ENCODE assay signal across 16 mouse cellular contexts in genomic region chr1:156972391-156972790, GRCm38 (mm10).
"Had no signal": no experiment of that assay in that cellular context is flagged by ENCODE, and none has a peak within 500 bp of the region (broad histone marks: within the 10 kb centered on the region; RNA-seq: fewer than 3 reads in every experiment).

No protein-coding gene starts in this region.

- DNase-seq: lung, adult 18-20 months; lung, embryonic 14.5 days; lung, postnatal 10 days; lung, postnatal 4 days; midbrain, embryonic 14.5 days; right cerebral cortex, postnatal 14 days; thymus, adult 2 months; thymus, postnatal 25 days; thymus, postnatal 4 days had no signal

- H3K36me3 ChIP-seq: liver, embryonic 12.5 days; liver, embryonic 15.5 days; midbrain, embryonic 10.5 days; midbrain, embryonic 12.5 days; neural tube, embryonic 12.5 days had no signal

- H3K27me3 ChIP-seq: liver, embryonic 12.5 days; liver, embryonic 15.5 days; megakaryocyte, embryonic 14.5 days; midbrain, embryonic 12.5 days; neural tube, embryonic 12.5 days had no signal

- H3K9me3 ChIP-seq: liver, embryonic 12.5 days; liver, embryonic 15.5 days; megakaryocyte, embryonic 14.5 days; midbrain, embryonic 10.5 days; midbrain, embryonic 12.5 days; neural tube, embryonic 12.5 days had no signal

- H3K4me3 ChIP-seq: liver, embryonic 12.5 days; liver, embryonic 15.5 days; megakaryocyte, embryonic 14.5 days; midbrain, embryonic 10.5 days; midbrain, embryonic 12.5 days; neural tube, embryonic 12.5 days had no signal

- ATAC-seq: liver, embryonic 12.5 days; midbrain, embryonic 16.5 days had no signal

- H3K4me1 ChIP-seq: midbrain, embryonic 10.5 days; midbrain, embryonic 12.5 days; neural tube, embryonic 12.5 days had no signal
